Comparison of ENCODE assay signal across 23 mouse cellular contexts in genomic region chr6:147623142-147623541, GRCm38 (mm10).
A peak's percentile ranks its signal among the peaks of the same experiment; 100 is the strongest.
DNase-seq lines count a peak whose midpoint lies in the region; ATAC-seq and TF ChIP-seq lines count a peak whose summit lies in the region.
"Had no signal": no experiment of that assay in that cellular context is flagged by ENCODE, and none has a peak within 500 bp of the region (broad histone marks: within the 10 kb centered on the region; RNA-seq: fewer than 3 reads in every experiment).

No protein-coding gene starts in this region.

- H3K4me1 ChIP-seq in embryonic facial prominence, embryonic 13.5 days = peaks cover 10% of the 10 kb centered on the region
- no peaks in the 10 kb centered on the region for H3K4me1 ChIP-seq in embryonic facial prominence, embryonic 10.5 days
- peaks cover 20% of the 10 kb centered on the region for H3K4me1 ChIP-seq in heart, embryonic 16.5 days (ENCODE audit: control insufficient read depth, insufficient read depth, low read length)
- peaks cover 16% of the 10 kb centered on the region for H3K4me1 ChIP-seq in heart, embryonic 12.5 days (replicated peaks)
- H3K4me1 ChIP-seq: hindbrain, embryonic 12.5 days; intestine, embryonic 15.5 days had no signal

- no peaks in the 10 kb centered on the region for H3K36me3 ChIP-seq in embryonic facial prominence, embryonic 13.5 days
- H3K36me3 ChIP-seq in embryonic facial prominence, embryonic 10.5 days (replicated peaks) = no peaks in the 10 kb centered on the region
- H3K36me3 ChIP-seq in heart, embryonic 16.5 days (ENCODE audit: control insufficient read depth, insufficient read depth) = no peaks in the 10 kb centered on the region; the same call in 1 of the 2 replicates
- H3K36me3 ChIP-seq in heart, embryonic 12.5 days = no peaks in the 10 kb centered on the region
- H3K36me3 ChIP-seq: embryonic facial prominence, embryonic 12.5 days; hindbrain, embryonic 12.5 days; intestine, embryonic 15.5 days had no signal

- 74% methylated on average over 3 of the region's 3 CpGs for WGBS in embryonic facial prominence, embryonic 13.5 days
- 93% methylated on average over 3 of the region's 3 CpGs for WGBS in embryonic facial prominence, embryonic 10.5 days
- 45% methylated on average over 3 of the region's 3 CpGs for WGBS in heart, embryonic 16.5 days
- 82% methylated on average over 3 of the region's 3 CpGs for WGBS in heart, embryonic 12.5 days

- no peak for TF ChIP-seq POLR2A in brain, embryonic 14.5 days (IDR thresholded peaks at IDR 0.05; ENCODE audit: borderline replicate concordance, extremely low read depth, insufficient read depth, insufficient read length, poor library complexity, severe bottlenecking)

- no peak overlapping the region for H3K4me3 ChIP-seq in embryonic facial prominence, embryonic 13.5 days
- H3K4me3 ChIP-seq in embryonic facial prominence, embryonic 10.5 days = no peak overlapping the region
- H3K4me3 ChIP-seq in heart, embryonic 16.5 days (ENCODE audit: low read length) = no peak overlapping the region
- no peak overlapping the region for H3K4me3 ChIP-seq in heart, embryonic 12.5 days
- H3K4me3 ChIP-seq: embryonic facial prominence, embryonic 12.5 days; hindbrain, embryonic 12.5 days; intestine, embryonic 15.5 days had no signal

- peak overlapping the region; percentile 16; the same call in 1 of the 2 replicates for H3K27ac ChIP-seq in embryonic facial prominence, embryonic 13.5 days
- no peak overlapping the region for H3K27ac ChIP-seq in embryonic facial prominence, embryonic 10.5 days (replicated peaks)
- H3K27ac ChIP-seq in heart, embryonic 16.5 days (ENCODE audit: low read length) = peak overlapping the region; percentile 35
- H3K27ac ChIP-seq in heart, embryonic 12.5 days (ENCODE audit: poor library complexity, severe bottlenecking) = no peak overlapping the region
- H3K27ac ChIP-seq: embryonic facial prominence, embryonic 12.5 days; hindbrain, embryonic 12.5 days; intestine, embryonic 15.5 days had no signal

- no peak for TF ChIP-seq CTCF in brain, embryonic 14.5 days (IDR thresholded peaks at IDR 0.05; ENCODE audit: borderline replicate concordance, extremely low read depth, insufficient read depth, insufficient read length)

- no peak overlapping the region for H3K4me2 ChIP-seq in embryonic facial prominence, embryonic 13.5 days
- H3K4me2 ChIP-seq in heart, embryonic 16.5 days (ENCODE audit: low read depth, low read length) = no peak overlapping the region
- no peak overlapping the region for H3K4me2 ChIP-seq in heart, embryonic 12.5 days
- H3K4me2 ChIP-seq: embryonic facial prominence, embryonic 12.5 days; hindbrain, embryonic 12.5 days; intestine, embryonic 15.5 days had no signal

- H3K9me3 ChIP-seq in embryonic facial prominence, embryonic 13.5 days = no peaks in the 10 kb centered on the region
- H3K9me3 ChIP-seq in embryonic facial prominence, embryonic 10.5 days = no peaks in the 10 kb centered on the region
- no peaks in the 10 kb centered on the region for H3K9me3 ChIP-seq in heart, embryonic 16.5 days (replicated peaks; ENCODE audit: control insufficient read depth, low read length)
- H3K9me3 ChIP-seq in heart, embryonic 12.5 days (replicated peaks) = no peaks in the 10 kb centered on the region
- H3K9me3 ChIP-seq: embryonic facial prominence, embryonic 12.5 days; G1E; hindbrain, embryonic 12.5 days; intestine, embryonic 15.5 days had no signal

- no peak overlapping the region for H3K9ac ChIP-seq in embryonic facial prominence, embryonic 13.5 days
- no peak overlapping the region for H3K9ac ChIP-seq in heart, embryonic 16.5 days (ENCODE audit: low read length)
- H3K9ac ChIP-seq in heart, embryonic 12.5 days = no peak overlapping the region
- H3K9ac ChIP-seq: embryonic facial prominence, embryonic 12.5 days; hindbrain, embryonic 12.5 days; intestine, embryonic 15.5 days had no signal

- H3K27me3 ChIP-seq in embryonic facial prominence, embryonic 13.5 days = no peaks in the 10 kb centered on the region
- H3K27me3 ChIP-seq in embryonic facial prominence, embryonic 10.5 days (replicated peaks; ENCODE audit: low read depth, poor library complexity, severe bottlenecking) = no peaks in the 10 kb centered on the region
- no peaks in the 10 kb centered on the region for H3K27me3 ChIP-seq in heart, embryonic 16.5 days (ENCODE audit: control insufficient read depth, insufficient read depth, low read length)
- H3K27me3 ChIP-seq in heart, embryonic 12.5 days (replicated peaks) = no peaks in the 10 kb centered on the region
- H3K27me3 ChIP-seq: embryonic facial prominence, embryonic 12.5 days; hindbrain, embryonic 12.5 days; intestine, embryonic 15.5 days had no signal

- no peak for DNase-seq in embryonic facial prominence, embryonic 10.5 days (ENCODE audit: low spot score)
- peak; percentile 14 for DNase-seq in brain, embryonic 14.5 days (ENCODE audit: low read depth)
- DNase-seq in gonadal fat pad, adult 2 months (ENCODE audit: low read depth) = peak; percentile 19
- DNase-seq in embryo, embryonic 10.5 days (ENCODE audit: low spot score) = no peak
- no peak for DNase-seq in thymus, postnatal 36 days
- DNase-seq: adrenal gland, postnatal 10 days; B cell, adult 2 months; cerebellum, adult 18-20 months; cerebellum, adult 9-11 months; cerebellum, postnatal 36 days; embryo, embryonic 11 days; gastrocnemius, postnatal 14 days; heart, postnatal 4 days; kidney, adult 18-20 months had no signal

- no peak for ATAC-seq in embryonic facial prominence, embryonic 13.5 days (ENCODE audit: insufficient number of reproducible peaks, insufficient read depth, low FRiP score, low TSS enrichment, low read depth)
- no peak for ATAC-seq in heart, embryonic 16.5 days (replicated peaks; ENCODE audit: extremely low read depth, insufficient read depth, low FRiP score)
- no peak for ATAC-seq in heart, embryonic 12.5 days (ENCODE audit: insufficient number of reproducible peaks, low FRiP score)
- ATAC-seq: CD4-positive, CD25-positive, alpha-beta regulatory T cell, adult 4 months; forebrain, embryonic 16.5 days; intestine, embryonic 15.5 days had no signal

Comparison
In these comparisons a context has a peak if more than half of its experiments do, and no peak if none do; other contexts are left out.
1. H3K27ac ChIP-seq: peak in embryonic facial prominence, embryonic 13.5 days (single experiment) and heart, embryonic 16.5 days (single experiment); none in embryonic facial prominence, embryonic 10.5 days (single experiment) and heart, embryonic 12.5 days (single experiment).
2. DNase-seq: peak in brain, embryonic 14.5 days (single experiment) and gonadal fat pad, adult 2 months (single experiment); none in embryonic facial prominence, embryonic 10.5 days (single experiment), embryo, embryonic 10.5 days (single experiment) and thymus, postnatal 36 days (0 of 2).